Mouse (Mus musculus) forebrain, embryonic 15.5 days (tissue): ENCODE data around the gene Casq1. TPM values are rescaled to one million over a fixed set of nuclear protein-coding genes. Genes with fewer than 3 reads are reported as not detected.
"Not testable (repeated sequence)": the region's sequence is repeated elsewhere in the genome, so short reads cannot be mapped to it uniquely, and the experiment has no call there.

ENCODE experiments used
- ATAC-seq: fragments of 200-750 bp; cut with Nextera tagmentation; replicated peaks from 2 replicates; pipeline ENCODE4 v1.8.0; 2017; ENCODE audit warnings: mild to moderate bottlenecking, moderate TSS enrichment, moderate library complexity
- H3K27ac ChIP-seq: fragments of 300-500 bp; sonication (generic); replicated peaks from 2 replicates; pipeline ENCODE4 v1.5.1; 2015; ENCODE audit warnings: mild to moderate bottlenecking, inconsistent platforms
- H3K27me3 ChIP-seq: fragments of 300-500 bp; sonication (generic); 2 replicates; pipeline ENCODE4 v1.6.1; 2015; ENCODE audit warnings: inconsistent platforms
- H3K36me3 ChIP-seq: fragments of 300-500 bp; sonication (generic); 2 replicates; pipeline ENCODE4 v1.6.1; 2015; ENCODE audit warnings: mild to moderate bottlenecking, inconsistent platforms
- H3K4me1 ChIP-seq: fragments of 300-500 bp; sonication (generic); 2 replicates; pipeline ENCODE4 v1.6.1; 2015; ENCODE audit warnings: inconsistent platforms
- H3K4me2 ChIP-seq: fragments of 300-500 bp; sonication (generic); replicated peaks from 2 replicates; pipeline ENCODE4 v1.6.1; 2015; ENCODE audit warnings: mild to moderate bottlenecking, inconsistent platforms
- H3K4me3 ChIP-seq: fragments of 300-500 bp; sonication (generic); 2 replicates; pipeline ENCODE4 v1.5.1; 2015; ENCODE audit warnings: mild to moderate bottlenecking, inconsistent platforms
- H3K9ac ChIP-seq: fragments of 300-500 bp; sonication (generic); replicated peaks from 2 replicates; pipeline ENCODE4 v1.6.1; 2015; ENCODE audit warnings: mild to moderate bottlenecking, inconsistent platforms
- H3K9me3 ChIP-seq: fragments of 300-500 bp; sonication (generic); 2 replicates; pipeline ENCODE4 v1.6.1; 2016; ENCODE audit warnings: inconsistent platforms
- WGBS: fragments of 180-500 bp; shearing (Covaris S2); methylation state at CpG from one replicate; pipeline ENCODE4 v1.1.7; 2015; ENCODE audit warnings: mixed read lengths; 5-methylcytosine and 5-hydroxymethylcytosine counted together
- polyA plus RNA-seq: library from polyadenylated mRNA; unstranded; fragments of >200 nt; fragmentation: Nextera tagmentation; extraction: Ambion mirVana; gene quantifications from 2 replicates; pipeline ENCODE4 v1.2.1, GENCODE M21; 2015

The Casq1 gene
- 6.2 and 6.4 TPM in 2 replicates for polyA plus RNA-seq

DNA sequence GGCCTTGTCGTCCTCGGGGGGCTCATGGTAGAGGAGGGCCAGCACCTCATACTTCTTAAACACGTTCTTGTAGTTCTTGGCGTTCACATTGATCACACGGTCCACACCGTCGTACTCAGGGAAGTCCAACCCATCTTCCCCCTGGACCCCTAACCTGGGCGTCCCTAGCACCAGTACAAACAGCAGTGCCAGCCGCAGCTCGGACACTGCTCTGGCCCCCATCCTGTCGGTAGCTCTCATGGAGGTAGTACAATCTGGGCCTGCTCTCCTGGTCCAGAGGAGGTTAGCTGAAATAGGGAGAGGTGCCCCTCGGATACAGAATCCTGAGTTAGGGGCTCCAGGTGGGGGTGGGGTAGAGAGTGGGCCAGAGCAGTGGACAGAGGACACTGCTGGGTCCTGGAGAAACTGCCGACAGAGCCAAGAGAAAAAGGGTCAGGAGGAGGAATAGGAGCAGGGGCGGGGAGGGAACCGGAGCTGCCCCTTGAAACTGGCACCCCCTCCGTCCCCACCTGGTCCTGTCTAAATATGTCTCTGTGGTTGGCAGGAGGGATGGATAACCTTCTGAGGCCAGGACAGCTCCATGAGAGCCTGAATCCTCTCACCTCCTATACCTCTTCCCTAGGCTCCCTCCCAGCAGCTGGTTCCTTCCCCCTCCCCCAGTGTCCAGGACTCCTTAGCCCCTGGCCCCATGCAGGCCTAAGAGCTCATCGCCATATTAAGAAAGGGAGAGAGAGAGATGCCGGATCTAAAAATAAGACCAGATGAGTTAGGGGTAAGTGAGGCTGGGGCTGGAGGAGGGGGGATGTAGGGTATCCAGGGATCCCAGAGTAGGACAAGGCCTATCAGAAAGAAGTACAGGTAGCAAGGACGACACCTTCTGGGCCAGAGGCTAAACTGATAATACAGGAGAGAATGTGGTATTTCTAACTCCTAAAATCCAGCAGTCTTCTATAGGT lies at the start of gene Casq1:
Gene Casq1, minus strand, starts transcription at position 418 of the 956 bp plus-strand sequence.
- Histone ChIP-seq H3K4me2 (no peak within 1 kb of the TSS), H3K4me1 (peaks cover 57% of the 10 kb centered on the region), H3K27me3 (no peaks in the 10 kb centered on the region), H3K9me3 (no peaks in the 10 kb centered on the region), H3K9ac (no peak within 1 kb of the TSS), H3K36me3 (no peaks in the 10 kb centered on the region), H3K27ac (peak within 1 kb of the TSS; percentile 75), H3K4me3 (no peak within 1 kb of the TSS)
- ATAC-seq = peak; percentile 30
- 72% methylated on average over 19 of the region's 19 CpGs for WGBS

DNA sequence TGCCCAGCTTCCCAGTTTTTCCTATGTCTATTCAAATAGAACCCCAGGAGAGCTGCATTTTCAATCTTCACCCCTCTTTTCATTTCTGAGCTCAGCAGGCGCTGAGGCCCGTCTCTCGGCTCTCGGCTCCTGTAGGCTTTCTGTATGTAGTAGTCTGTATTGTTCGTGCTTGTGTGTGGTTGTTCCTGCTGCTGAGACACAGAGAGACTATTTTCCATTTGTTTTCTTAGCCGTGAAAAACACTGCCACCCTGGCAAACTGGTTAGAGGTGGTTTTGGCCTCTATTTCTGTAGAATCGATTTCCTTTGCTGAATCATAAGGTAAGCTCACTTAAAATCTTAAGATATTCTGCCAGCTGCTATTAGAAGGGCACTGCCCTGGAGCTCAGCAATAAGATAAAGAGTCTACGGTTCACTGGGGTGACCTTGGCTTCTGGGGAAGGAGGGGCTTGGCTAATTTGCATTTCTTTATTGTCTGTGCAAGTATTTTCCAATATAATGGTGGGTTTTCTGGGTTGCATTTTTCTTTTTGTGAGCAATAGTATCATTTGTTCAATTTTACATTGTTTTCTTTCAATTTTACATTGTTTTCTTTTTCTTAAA lies 41.9 kb upstream of the Casq1 start, which contains the start of gene Igsf8:
Gene Igsf8, plus strand, starts transcription at position 165 of the 602 bp plus-strand sequence.
- H3K9me3 ChIP-seq = no peaks in the 10 kb centered on the region
- no peak for ATAC-seq
- peak within 1 kb of the TSS; percentile 62 for H3K27ac ChIP-seq
- H3K4me3 ChIP-seq = no peak within 1 kb of the TSS
- H3K9ac ChIP-seq = no peak within 1 kb of the TSS
- H3K27me3 ChIP-seq = no peaks in the 10 kb centered on the region
- WGBS = 13% methylated on average over 8 of the region's 8 CpGs
- peaks cover 6% of the 10 kb centered on the region for H3K4me1 ChIP-seq
- H3K36me3 ChIP-seq = no peaks in the 10 kb centered on the region
- H3K4me2 ChIP-seq = no peak within 1 kb of the TSS

DNA sequence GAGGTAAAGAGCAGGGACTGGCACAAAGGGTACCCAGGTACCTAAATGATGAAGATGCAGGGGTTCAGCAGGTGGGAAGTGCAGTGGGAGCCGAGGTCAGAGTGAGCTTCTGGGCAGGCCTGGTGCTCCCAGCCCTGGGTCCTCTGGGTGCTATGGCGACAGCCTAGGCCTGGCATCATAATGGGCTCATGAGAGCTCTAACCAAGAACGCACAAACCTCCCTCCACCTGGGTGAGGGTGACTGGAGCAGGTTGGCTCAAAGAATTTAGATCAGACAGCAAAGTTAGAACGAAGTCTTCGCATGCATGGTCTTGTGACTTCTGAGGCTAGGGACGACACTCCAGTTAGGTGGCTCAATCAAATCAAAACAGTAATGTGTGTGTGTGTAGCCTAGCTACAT lies 38.6 kb upstream of the Casq1 start, which contains the start of gene Atp1a4:
Gene Atp1a4, minus strand, starts transcription at position 101 of the 400 bp plus-strand sequence.
- no peak within 1 kb of the TSS for H3K4me3 ChIP-seq
- H3K9me3 ChIP-seq = no peaks in the 10 kb centered on the region
- ATAC-seq = no peak
- no peak within 1 kb of the TSS for H3K27ac ChIP-seq
- no peaks in the 10 kb centered on the region for H3K36me3 ChIP-seq
- peaks cover 6% of the 10 kb centered on the region for H3K4me1 ChIP-seq
- no peak within 1 kb of the TSS for H3K9ac ChIP-seq
- 90% methylated on average over 6 of the region's 6 CpGs for WGBS
- H3K4me2 ChIP-seq = no peak within 1 kb of the TSS
- no peaks in the 10 kb centered on the region for H3K27me3 ChIP-seq

DNA sequence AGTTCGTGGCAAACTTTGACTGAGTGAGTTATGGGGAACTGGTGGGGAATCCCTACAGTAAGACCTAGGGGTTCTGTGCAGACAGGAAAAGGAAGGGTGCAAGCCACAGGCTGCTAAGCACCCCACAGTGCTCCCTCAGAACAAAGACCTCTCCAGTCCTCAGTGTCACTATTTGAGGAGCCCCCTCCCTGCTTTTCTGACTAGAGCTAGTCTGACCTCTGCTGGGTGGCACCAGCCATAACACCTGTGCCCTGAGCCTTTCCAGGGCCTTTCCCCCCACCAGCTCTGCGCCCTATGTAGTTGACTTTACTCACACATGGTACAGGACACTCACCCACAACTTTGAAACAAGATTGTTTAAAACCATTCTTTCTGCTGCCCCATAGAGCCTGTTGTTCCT lies 28.0 kb upstream of the Casq1 start:
- ATAC-seq = peak; percentile 60; the same call in 1 of the 2 replicates
- WGBS = 36% methylated on average over 2 of the region's 2 CpGs
- H3K4me1 ChIP-seq = 0 out of 2 replicates have a peak, but pooled peaks cover 8% of the 10 kb centered on the region

DNA sequence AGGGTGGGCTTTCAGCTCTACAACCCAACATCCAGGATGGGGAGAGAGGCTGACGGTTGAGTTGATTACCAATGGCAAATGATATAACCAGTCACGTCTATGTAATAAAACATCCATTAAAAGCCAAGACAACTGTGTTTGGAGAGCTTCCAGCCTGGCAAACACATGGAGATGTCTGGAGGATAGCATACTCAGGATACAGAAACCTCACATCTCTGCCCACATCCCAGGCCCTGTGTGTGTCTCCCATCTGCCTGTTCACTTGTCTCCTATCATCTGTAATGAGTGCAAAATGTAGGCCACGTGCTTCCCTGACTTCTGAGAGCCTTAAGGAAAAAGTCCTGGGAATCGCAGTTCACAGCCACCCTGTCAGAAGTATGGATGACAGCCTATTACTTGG lies 27.5 kb upstream of the Casq1 start:
- Histone ChIP-seq H3K36me3 (no peaks in the 10 kb centered on the region), H3K4me3 (no peak overlapping the region), H3K9me3 (no peaks in the 10 kb centered on the region), H3K9ac (no peak overlapping the region), H3K4me2 (no peak overlapping the region), H3K27ac (no peak overlapping the region), H3K4me1 (0 out of 2 replicates have a peak, but pooled peaks cover 8% of the 10 kb centered on the region), H3K27me3 (no peaks in the 10 kb centered on the region)
- WGBS = 61% methylated on average over 4 of the region's 4 CpGs
- ATAC-seq = no peak

More for the DNA sequence above, 28.0 kb upstream of the Casq1 start:
- Histone ChIP-seq H3K4me3 (no peak overlapping the region), H3K27me3 (no peaks in the 10 kb centered on the region), H3K36me3 (no peaks in the 10 kb centered on the region), H3K9ac (no peak overlapping the region), H3K27ac (no peak overlapping the region), H3K4me2 (no peak overlapping the region), H3K9me3 (no peaks in the 10 kb centered on the region)

DNA sequence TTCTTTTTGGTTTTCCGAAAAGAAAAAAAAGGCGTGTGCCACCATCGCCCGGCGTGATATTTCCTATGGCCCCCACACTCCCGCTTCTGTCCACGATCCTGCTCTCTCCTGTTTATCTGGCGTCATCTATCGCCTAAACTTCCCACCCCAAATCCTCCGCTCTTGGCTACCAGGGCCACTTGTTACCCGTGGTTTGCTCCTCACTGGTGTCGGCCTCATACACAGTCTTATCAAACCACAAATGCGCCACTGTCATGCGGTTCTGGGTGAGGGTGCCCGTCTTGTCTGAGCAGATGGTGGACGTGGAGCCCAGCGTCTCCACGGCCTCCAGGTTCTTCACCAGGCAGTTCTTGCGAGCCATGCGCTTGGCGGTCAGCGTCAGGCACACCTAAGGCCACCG lies 25.0 kb upstream of the Casq1 start:
- H3K27me3 ChIP-seq, H3K9ac ChIP-seq, H3K9me3 ChIP-seq, H3K4me3 ChIP-seq, ATAC-seq, H3K36me3 ChIP-seq, H3K4me2 ChIP-seq, H3K4me1 ChIP-seq, H3K27ac ChIP-seq: not testable (repeated sequence)
- WGBS = 58% methylated on average over 23 of the region's 23 CpGs

DNA sequence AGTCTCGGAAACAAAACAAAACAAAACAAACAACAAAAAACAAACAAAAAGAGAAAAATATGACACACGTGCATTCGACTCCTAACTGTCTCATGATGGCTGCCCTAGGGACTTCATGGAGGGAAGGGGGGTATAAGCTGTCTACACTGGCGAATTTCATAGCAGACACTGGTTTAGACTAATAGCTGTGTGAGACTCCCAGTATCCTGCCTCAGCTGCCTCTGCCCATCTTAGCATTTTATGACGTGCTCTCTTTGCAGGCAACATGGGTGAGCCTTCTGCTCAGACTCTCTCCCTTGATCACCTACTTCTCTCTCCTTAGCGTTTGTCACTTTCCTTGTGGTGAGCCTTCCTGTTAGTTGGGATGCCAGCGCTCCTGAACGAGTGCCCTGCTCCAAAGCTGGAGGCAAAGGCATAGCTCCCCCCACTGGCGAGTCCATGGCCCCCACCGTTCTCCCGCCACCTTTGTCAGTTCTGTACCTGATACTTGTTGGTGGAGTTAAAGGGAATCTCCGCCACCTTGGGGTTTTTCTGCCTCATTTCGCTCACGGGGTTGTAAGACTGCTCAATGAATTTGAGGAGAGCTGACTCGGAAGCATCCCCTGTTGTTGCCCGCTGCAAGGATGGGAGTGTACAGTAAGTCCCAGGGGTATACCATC lies 24.0 kb upstream of the Casq1 start:
- H3K27ac ChIP-seq = no peak overlapping the region; the same call in 1 of the 2 replicates
- no peaks in the 10 kb centered on the region for H3K9me3 ChIP-seq
- no peak; the same call in 1 of the 2 replicates for ATAC-seq
- 35% methylated on average over 16 of the region's 16 CpGs for WGBS
- 0 out of 2 replicates have a peak, but pooled peaks cover 8% of the 10 kb centered on the region for H3K4me1 ChIP-seq
- H3K4me3 ChIP-seq = no peak overlapping the region
- 0 out of 2 replicates have a peak overlapping the region, but pooled peaks have one; percentile 14 for H3K9ac ChIP-seq
- 0 out of 2 replicates have a peak overlapping the region, but pooled peaks have one; percentile 13 for H3K4me2 ChIP-seq
- H3K27me3 ChIP-seq = no peaks in the 10 kb centered on the region
- H3K36me3 ChIP-seq = no peaks in the 10 kb centered on the region

DNA sequence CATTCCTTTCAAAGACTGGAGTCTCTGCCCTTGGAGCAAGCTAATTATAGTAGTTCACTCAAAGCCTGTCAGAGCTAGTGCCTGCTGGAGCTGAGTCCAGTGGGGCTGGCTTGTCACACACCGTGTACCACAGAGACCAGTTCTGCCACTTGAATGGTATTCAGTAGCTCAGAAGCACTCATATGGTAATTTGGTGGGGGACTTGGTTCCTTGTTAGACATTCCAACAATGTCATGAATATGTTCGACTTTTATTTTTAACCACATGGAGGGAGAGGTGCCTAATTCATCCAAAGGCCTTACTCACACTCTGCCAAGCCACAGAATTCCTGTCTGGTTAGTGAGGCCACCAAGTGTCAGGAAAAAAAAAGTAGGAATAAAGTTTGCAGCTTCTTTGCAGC lies 22.7 kb upstream of the Casq1 start:
- peak; percentile 94 for ATAC-seq

DNA sequence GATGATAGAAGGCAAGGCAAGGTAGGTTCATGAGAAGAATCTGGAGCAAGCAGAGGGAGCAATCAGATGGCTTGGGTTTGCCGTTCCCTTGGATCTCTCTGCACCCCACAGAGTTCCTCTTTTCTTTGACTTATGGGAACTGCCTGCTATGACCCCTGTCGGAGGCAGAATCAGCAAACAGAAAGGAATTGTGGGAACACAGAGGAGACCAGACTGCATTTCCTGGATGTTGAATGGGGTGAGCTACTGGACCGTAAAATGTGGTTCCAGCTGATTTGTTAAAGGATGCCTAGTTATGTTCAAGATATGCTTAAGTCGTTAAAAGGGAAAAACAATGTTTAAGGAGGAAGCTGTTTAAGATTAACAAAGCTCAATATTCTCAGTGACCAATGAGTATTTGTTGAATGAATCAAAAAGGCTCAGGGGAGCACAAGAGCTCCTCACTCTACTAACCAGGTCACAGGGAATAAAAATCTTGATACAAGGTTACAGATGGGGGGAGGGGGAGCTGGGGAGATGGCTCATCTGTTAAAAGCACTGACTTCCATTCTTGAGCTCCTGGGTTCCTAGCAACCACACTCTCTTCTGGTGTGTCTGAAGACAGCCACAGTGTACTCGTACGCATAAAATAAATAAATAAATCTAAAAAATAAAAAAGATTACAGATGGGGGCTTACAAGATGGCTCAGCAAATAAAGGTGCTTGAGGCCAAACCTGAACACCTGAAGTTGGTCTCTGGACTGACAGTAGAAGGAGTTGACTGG lies 21.5 kb upstream of the Casq1 start:
- Histone ChIP-seq H3K9me3 (no peaks in the 10 kb centered on the region), H3K27me3 (no peaks in the 10 kb centered on the region), H3K4me3 (no peak overlapping the region), H3K4me1 (0 out of 2 replicates have a peak, but pooled peaks cover 8% of the 10 kb centered on the region), H3K27ac (peak overlapping the region; percentile 55; the same call in 1 of the 2 replicates), H3K4me2 (no peak overlapping the region), H3K36me3 (no peaks in the 10 kb centered on the region), H3K9ac (no peak overlapping the region)
- WGBS = 29% methylated on average over 6 of the region's 6 CpGs
- ATAC-seq = no peak

More for the DNA sequence above, 22.7 kb upstream of the Casq1 start:
- WGBS = 7% methylated on average over 2 of the region's 2 CpGs
- Histone ChIP-seq H3K4me1 (0 out of 2 replicates have a peak, but pooled peaks cover 8% of the 10 kb centered on the region), H3K9me3 (no peaks in the 10 kb centered on the region), H3K4me2 (no peak overlapping the region), H3K36me3 (no peaks in the 10 kb centered on the region), H3K9ac (no peak overlapping the region), H3K27me3 (no peaks in the 10 kb centered on the region), H3K27ac (peak overlapping the region; percentile 64), H3K4me3 (no peak overlapping the region)

DNA sequence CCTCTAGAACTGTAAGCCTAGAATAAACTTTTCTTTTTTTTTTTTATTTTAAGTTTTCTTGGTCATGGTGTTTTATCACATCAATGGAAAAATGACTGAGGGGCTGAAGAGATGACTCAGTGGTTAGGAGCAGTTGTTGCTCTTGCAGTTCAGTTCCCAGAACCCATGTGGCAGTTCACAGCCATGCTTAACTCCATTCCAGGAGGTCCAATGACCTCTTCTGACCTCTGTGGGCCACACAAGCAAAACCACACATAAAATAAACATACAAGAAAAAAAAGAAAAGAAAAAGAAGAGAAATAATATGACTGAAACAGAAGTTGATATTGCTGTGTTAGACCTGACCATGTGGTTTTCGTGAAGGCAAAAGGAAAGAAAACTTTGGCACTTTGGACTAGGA lies 9.5 kb upstream of the Casq1 start:
- 100% methylated on average over 1 of the region's 1 CpGs for WGBS
- ATAC-seq = no peak

DNA sequence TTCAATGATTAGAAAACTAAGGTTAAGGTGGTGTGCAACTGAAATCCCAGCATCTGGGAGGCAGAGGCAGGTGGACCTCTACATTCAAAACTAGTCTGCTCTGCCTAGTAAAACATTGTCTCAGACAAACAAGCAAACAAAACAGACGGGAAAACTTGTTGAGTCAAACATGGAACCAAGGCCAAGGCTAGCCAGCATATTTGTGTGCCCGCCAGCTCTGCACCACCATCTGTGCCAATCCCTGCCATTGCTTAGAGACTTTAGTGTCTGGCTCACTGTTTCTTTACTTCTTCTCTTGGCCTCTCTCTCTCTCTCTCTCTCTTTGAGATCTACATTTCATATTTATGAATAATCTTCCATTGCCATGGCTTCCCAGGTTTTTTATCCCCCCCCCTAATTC lies 8.5 kb upstream of the Casq1 start:
- H3K9ac ChIP-seq = no peak overlapping the region
- no peaks in the 10 kb centered on the region for H3K9me3 ChIP-seq
- no peak overlapping the region for H3K4me2 ChIP-seq
- 65% methylated on average over 2 of the region's 2 CpGs for WGBS
- H3K36me3 ChIP-seq = no peaks in the 10 kb centered on the region
- H3K4me1 ChIP-seq = no peaks in the 10 kb centered on the region
- no peak for ATAC-seq
- no peak overlapping the region for H3K4me3 ChIP-seq
- H3K27ac ChIP-seq = no peak overlapping the region
- no peaks in the 10 kb centered on the region for H3K27me3 ChIP-seq

More for the DNA sequence above, 9.5 kb upstream of the Casq1 start:
- no peaks in the 10 kb centered on the region for H3K36me3 ChIP-seq
- no peak overlapping the region for H3K4me2 ChIP-seq
- no peaks in the 10 kb centered on the region for H3K4me1 ChIP-seq
- no peak overlapping the region for H3K27ac ChIP-seq
- no peak overlapping the region for H3K4me3 ChIP-seq
- no peak overlapping the region for H3K9ac ChIP-seq
- no peaks in the 10 kb centered on the region for H3K27me3 ChIP-seq
- H3K9me3 ChIP-seq = no peaks in the 10 kb centered on the region
